Mouse (Mus musculus) embryo, embryonic 11.5 days (tissue): ENCODE measurements around the gene Thegl.
"Not testable (repeated sequence)": the region's sequence is repeated elsewhere in the genome, so short reads cannot be mapped to it uniquely, and the experiment has no call there.

Experiments
- DNase-seq: peaks from one replicate; pipeline ENCODE4 v3.0.0-alpha.2; 2012; ENCODE audit warnings: low read depth, low spot score

Thegl gene

GRCm38 (mm10) chr5:77094510-77095491 is 79.0 kb downstream of the Thegl start:
- DNase-seq = peak; percentile 34

GRCm38 (mm10) chr5:77096194-77096593 is 80.4 kb downstream of the Thegl start:
- not testable (repeated sequence) for DNase-seq

- no peak for DNase-seq
Measured at GRCm38 (mm10) chr5:77097686-77098085, 81.9 kb downstream of the Thegl start.

GRCm38 (mm10) chr5:77098874-77099273 is 83.1 kb downstream of the Thegl start:
- DNase-seq = no peak

DNA sequence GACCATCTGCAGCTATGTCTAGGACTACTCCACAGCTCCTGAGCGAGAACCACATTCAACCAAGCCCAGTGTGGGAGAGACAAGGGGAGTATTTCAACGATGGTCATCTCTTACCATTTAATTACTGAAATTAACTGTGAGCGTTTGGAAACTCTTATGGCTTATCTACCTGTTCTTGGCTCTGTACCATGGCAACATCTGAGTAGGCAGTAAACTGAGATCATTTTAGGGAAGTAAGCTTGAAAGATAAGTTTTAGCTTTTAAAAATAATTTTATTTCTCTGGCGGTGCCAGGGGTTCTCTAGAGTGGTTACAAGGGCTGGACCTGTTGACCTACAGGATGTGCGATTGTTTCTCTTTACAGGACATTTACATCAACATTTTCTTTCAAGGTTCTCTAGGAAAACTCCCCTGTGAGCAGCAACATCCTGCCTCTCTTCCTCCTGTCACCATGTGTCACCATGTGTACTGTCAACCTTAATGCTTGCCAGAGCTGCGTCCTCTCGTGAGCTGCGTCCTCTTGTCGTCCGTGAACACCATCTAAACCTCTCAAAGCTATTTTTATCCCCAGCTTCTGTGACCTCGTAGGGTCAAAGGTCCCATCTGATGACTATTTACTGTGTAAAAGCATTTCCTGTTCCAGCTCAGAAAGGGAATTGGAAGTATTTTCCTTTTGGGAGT is 83.6 kb downstream of the Thegl start:
- DNase-seq = no peak

- no peak for DNase-seq
Measured at GRCm38 (mm10) chr5:77099997-77100380, 84.2 kb downstream of the Thegl start.

- no peak for DNase-seq
Measured at GRCm38 (mm10) chr5:77100691-77101090, 84.9 kb downstream of the Thegl start.

DNA sequence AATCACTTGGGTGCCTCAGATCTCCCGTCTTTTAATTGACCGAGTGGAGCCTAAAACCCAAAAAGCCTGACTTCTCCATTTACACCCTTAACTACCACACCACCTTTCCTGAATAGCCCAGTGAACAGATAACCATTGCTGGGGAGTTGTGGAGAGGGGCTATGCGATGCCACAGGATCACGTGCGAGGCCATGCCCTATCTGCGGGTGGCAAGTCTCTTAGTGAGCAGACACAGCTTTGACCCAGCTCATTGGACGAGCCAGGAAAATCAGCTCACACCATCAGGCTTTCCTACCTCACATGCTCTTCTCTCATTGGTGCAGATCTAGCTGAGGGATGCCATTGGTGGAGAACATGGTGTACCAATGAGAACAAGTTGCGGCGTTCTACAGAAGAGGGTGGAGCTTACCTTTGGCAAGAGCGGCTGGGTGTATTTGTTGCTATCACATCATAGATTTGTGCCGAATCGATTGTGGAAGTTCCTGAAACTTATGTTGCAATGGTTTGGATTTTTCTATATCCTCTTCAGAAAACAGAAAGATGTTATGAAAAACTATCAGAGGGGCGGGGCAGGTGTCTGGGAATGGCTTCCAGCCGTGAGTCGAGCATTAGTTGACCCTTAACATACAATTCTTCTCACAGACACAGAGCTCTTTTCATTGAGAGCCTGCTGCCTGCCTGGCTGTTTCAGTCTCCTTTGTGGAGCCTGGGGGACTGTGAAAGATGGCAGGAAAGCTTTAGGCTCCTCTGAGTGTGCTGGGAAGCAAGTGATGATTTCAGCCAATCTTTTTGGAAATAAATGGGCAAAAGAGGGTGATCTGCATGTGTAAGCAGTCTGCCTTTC is 86.9 kb downstream of the Thegl start:
- DNase-seq = no peak

DNA sequence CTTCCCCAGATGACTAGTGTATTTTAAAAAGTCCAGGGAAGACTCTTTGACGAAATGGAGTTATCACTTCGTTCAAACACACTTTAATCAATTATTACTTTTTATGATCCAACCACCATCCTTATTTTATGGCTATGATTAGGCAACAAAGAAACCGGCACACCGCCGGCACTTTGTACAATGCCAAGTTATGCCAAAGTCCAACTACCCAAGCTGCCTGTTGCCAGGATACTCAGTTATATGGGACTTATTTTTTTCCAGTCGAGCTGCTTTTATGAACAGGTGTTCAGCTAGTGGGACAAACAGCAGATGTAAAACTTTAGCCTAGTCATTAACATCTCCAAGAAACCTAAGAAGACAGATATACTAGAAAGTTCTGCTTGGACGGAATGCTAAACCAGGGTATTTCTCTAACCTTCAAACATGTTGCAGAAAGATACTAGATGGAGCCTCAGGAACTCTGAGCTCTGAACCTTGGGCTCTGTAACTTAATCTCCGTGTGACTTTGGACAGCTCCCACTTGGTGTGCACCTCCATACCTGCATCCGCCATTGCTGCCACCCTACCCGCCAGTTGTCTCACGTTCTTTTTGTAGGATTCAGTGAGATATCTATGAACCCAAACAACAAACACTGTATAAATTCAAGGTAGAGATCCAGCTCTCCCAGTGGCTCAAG is 91.5 kb downstream of the Thegl start:
- DNase-seq = no peak

GRCm38 (mm10) chr5:77108806-77109205 is 93.0 kb downstream of the Thegl start:
- DNase-seq = no peak

GRCm38 (mm10) chr5:77109814-77110213 is 94.0 kb downstream of the Thegl start:
- DNase-seq = no peak
